Mouse (Mus musculus) adrenal gland, adult (tissue): ENCODE data around the gene Capn12.

Experiments
- DNase-seq, 2 experiments: peaks; one replicate each; pipeline ENCODE4 v3.0.0; 2022 to 2023; ENCODE audit warnings: low spot score in 1 of 2; ENCODE audit not compliant: inconsistent age in 2 of 2

Gene Capn12

GRCm38 (mm10) chr7:28881199-28881598, at the start of gene Capn12:
Gene Capn12, plus strand, starts transcription at chr7:28881422.
- no peak for DNase-seq

DNA sequence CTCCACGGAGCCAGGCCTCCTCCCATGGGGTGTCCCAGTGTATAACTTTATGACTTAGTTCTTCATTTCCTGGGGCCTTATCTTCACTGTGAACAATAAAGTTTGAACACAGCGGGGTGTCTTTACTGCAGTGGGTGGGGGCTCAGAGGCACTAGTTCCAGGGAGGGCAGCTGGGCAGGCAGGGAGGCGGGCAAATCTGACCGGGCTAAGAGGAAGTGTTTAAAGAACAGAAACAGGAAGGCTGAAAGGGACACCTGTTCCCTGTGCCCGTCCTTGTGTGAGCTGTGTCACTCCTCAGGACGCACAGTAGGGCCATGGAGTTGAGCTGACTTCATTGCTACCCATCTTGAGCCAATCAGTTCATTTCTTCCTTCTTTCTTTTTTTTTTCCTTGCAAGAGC, 49.1 kb upstream of the Capn12 start:
- no peak for DNase-seq

DNA sequence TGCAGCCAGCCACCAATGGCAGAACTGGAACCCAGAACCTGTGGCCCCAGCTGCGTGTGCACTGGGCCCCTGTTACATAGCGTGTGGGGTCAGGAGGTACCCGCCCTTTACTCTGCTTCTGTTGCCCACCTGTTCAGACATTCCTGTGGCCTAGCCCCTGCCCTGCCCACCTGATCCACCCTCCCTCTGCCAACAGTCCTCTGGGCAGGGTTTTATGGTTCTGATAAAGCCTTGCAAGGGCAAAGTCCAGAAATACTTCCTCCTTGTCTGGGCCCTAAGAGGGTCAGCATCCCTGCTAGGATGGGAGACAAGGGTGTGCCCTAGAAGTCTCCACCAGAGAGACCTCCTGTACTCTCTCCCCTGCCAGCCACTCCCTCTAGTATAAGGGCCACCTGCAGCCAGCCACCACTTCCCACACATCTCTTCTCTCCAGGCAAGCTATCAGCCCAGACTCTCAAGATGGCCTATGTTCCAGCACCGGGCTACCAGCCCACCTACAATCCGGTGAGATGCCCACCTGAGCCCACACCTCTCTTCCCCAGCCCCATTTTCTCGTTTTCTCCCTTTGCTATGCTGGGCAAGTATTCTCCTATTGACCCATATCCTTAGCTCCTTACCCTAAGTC, 47.4 kb upstream of the Capn12 start, which contains the start of gene Lgals4:
Gene Lgals4, plus strand, starts transcription at position 132 of the 625 bp plus-strand sequence.
- DNase-seq = no peak

- peak in 1 of 2 experiments; percentile 34 for DNase-seq
These were observed 44.3 kb upstream of the Capn12 start for GRCm38 (mm10) chr7:28836936-28837335.

DNA sequence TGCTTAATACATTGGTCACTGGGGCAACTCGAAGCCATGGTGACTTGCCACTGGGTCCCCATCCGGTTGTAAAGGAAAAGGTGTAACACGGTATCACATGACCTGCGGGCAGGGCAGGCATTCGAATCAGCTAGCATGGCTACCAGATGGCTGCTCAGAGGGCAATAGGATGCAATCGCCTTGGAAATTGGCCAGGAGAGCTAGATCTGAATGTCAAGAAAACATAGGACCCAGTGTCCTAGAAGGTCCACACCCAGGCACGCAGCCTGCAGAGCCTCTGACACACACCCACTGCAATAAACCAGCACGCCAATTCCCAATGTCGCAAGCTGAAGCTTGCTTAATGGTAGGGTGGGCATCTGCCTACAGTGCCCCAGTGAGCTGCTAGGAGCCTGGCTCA, 42.9 kb upstream of the Capn12 start:
- DNase-seq = peak in 1 of 2 experiments; percentile 47

- DNase-seq = no peak
These were observed 33.9 kb upstream of the Capn12 start for GRCm38 (mm10) chr7:28847273-28847672.

- DNase-seq = no peak
These were observed 31.5 kb upstream of the Capn12 start for GRCm38 (mm10) chr7:28849700-28850236.

DNA sequence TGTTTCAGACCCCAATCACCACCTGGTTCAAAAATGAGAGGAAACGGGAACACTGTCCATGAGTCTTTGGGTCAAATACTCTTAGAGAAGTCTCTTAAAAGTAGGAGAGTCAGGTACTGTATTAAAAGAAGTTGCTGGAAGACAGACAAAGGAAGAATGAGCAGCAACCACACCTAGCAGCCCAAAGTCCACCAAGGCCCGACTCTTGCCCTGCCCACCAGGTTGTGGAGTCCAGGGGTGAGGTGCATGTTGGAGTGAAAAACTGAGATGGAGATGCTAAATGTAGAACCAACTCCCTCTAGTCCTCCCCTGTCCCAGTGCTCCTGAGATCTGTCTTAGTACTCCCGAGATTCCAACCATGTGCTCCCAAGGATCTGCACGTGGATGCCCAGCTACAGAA, 30.6 kb upstream of the Capn12 start:
- no peak for DNase-seq

GRCm38 (mm10) chr7:28859953-28860352, 21.3 kb upstream of the Capn12 start:
- no peak for DNase-seq

DNA sequence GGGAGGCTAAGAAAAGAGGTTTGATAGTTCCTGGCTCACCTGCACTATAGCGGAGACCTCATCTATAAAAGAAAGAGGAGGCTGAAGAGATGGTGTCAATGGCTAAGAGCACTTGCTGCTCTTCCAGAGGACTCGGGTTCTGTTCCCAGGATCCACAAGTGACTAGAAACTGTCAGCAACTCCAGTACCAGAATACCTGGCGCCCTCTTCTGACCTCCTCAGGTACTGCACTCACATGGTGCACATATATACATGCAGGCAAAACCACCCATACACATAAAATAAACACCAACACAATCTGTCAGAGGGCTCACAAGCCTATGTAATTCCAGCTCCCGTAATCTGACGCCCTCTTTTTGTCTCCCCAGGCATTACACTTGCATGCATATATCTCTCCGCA, 20.3 kb upstream of the Capn12 start:
- no peak for DNase-seq

GRCm38 (mm10) chr7:28862817-28863499, 18.3 kb upstream of the Capn12 start:
- DNase-seq = no peak

DNA sequence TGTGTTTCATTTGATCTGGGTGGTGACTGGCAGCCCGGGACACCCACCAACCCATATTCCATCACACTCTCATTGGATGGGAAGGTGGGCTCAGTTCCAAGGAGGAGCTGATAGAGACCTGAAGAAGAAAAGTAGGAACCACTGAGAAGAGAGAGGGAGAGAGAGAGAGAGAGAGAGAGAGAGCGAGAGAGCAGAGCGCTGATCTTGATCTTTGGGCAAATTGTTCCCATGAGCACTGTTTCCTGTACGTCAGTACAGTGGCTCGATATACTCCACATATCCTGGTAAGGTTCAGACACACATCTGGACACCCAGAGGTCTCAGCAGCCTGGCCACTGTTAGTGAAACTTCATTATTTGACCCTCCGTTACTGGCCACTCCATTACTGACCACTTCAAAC, 17.7 kb upstream of the Capn12 start, which contains the start of gene Lgals7:
Gene Lgals7, plus strand, starts transcription at position 314 of the 400 bp plus-strand sequence.
- DNase-seq = no peak

DNA sequence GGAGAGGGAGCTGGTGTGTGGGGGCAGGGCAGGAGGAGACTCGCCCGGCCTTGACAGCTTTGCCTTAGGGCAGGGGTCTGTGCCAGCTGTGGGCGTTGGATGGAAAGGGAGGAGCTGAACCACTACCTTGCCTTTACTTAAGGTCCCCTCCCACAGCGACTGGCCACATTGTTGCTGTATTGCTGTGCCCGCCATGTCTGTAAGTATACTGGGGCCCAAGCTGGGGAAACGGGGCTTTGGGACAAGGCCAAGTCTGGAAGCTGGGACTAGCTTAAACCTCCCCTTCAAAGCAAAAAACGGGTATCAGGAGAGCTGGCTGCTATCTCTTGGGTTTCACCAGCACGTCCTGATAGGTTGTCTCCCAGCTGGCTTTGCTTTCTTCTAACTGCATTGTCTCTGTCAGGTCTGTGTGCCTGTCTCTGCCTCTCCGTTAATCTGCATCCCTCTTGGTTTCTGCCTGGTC, 16.9 kb upstream of the Capn12 start:
- DNase-seq = no peak

- peak; percentile 87 to 92 for DNase-seq
These were observed 15.5 kb upstream of the Capn12 start for GRCm38 (mm10) chr7:28865481-28866300.

GRCm38 (mm10) chr7:28866769-28867507, 14.3 kb upstream of the Capn12 start:
- DNase-seq = no peak

GRCm38 (mm10) chr7:28867508-28868340, 13.5 kb upstream of the Capn12 start:
- peak; percentile 80 to 93 for DNase-seq

DNA sequence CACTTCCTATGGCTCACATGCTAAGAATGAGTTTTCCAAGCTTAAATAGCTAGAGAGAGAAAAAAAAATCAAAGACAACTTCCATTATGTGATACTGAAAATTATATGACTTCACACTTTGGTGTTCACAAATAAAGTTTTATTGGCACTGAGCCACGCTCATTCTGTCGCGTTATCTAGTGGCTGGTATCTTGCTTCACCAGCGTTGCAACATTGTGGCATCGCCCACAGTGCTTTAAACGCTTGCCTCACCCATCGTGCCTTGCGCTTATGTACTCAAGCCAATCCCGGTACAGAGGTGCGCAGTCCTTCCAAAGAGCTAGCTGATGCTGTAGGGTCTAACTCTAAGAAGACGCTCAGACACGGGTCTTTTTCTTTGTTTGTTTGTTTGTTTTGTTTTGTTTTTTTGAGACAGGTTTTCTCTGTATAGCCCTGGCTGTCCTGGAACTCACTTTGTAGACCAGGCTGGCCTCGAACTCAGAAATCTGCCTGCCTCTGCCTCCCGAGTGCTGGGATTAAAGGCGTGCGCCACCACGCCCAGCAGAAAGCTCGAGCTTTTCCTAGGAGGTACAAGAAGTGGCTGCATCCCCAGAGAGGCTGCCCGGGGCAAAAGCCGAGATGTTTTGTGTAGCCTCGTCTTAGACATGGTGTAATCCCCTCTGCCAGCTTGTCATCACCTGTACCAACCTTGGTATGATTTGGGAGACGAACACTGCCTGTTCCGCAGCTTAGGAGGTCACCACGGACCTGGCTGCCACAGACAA, 10.1 kb upstream of the Capn12 start:
- DNase-seq = no peak

DNA sequence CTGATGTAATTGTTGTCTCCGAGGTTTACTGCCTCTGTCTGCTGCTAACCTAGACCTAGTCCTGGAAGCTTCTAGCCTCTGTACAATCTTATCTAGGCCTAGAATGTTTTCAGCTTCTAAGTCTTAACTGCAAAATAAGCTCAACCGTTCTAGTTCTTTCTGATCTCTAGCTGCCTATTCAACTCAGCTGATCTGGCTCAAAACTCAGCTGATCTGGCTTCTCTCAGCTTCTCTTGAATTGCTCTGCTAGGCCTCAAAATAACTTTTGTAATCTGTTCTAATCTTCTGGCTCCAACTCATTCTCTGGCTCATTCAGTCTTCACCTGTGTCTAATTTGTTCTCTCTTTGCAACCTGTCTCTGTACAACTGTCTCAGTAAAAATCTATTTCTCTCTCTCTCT, 6.7 kb upstream of the Capn12 start:
- no peak for DNase-seq

DNA sequence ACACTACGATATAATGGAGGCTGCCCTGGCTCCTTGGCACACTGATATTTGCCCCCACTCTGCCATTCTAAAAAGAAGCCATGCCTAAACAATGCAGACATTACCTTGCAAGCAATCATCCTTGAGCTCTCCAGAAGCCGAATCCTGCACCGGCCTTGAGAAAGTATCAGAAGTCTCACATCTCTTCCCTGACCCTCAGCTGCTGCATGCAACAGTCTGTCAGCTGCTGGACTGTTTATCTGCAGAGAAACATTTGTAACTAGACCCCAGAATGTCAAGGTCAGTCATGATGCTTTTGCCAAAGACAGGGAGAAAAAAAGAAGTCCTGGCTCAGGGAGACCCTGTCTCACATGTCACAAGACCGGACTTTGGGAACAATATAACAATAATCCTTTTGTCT, 5.1 kb upstream of the Capn12 start:
- peak; percentile 71 to 79 for DNase-seq
